Mouse (Mus musculus): ENCODE measurements around the gene Il17d. TPM values are rescaled to one million over a fixed set of nuclear protein-coding genes. Genes with fewer than 3 reads are reported as not detected.

The Il17d gene
- polyA plus RNA-seq, 1 experiment from 2014 or later = 0.51 TPM

DNA sequence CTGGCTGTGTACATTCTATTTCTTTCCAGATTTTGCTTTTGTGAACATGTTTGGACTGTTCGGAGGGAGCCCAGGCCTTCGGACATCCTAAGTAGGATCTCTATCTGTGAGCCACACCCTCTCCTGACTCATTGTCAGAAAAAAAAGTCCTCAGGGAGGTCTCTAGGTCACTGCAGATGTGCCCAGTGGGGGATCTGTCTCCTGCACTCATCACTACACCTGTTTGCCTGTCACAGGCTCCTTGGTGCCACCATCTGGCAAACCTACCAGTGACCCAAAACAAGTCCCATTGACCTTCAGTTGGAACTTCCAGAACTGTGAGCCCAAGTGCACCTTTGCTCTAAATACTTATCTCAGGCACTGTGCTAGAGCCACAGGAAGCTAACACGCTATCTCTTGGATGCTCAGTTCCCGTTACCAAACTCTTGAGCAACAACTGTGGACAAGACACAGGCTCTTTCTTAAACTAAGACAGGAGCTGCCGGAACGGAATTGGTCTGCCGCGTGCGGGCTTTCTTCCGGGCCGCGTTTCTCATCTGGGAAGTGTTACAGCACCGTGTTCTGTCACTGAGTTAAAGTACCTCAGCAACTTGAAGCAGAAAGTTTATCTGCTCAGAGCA lies 19.0 kb downstream of the Il17d start:
- Histone ChIP-seq H3K9ac (ENCODE audit: low read depth, low read length) (no peak overlapping the region), H3K27me3 (replicated peaks; ENCODE audit: control insufficient read depth, insufficient read depth, low read length) (no peaks in the 10 kb centered on the region), H3K4me1 (ENCODE audit: control insufficient read depth, insufficient read depth, low read length) (0 out of 2 replicates have a peak, but pooled peaks cover 4% of the 10 kb centered on the region), H3K4me3 (ENCODE audit: low read length) (no peak overlapping the region), H3K36me3 (ENCODE audit: control insufficient read depth, insufficient read depth, low read length) (peaks cover 7% of the 10 kb centered on the region; the same call in 1 of the 2 replicates), H3K4me2 (ENCODE audit: low read depth, low read length) (no peak overlapping the region), H3K9me3 (ENCODE audit: control insufficient read depth, low read length) (peaks cover 3% of the 10 kb centered on the region; the same call in 1 of the 2 replicates), H3K27ac (ENCODE audit: low read length) (no peak overlapping the region)
- ATAC-seq = no peak
- 86% methylated on average over 13 of the region's 13 CpGs for WGBS

DNA sequence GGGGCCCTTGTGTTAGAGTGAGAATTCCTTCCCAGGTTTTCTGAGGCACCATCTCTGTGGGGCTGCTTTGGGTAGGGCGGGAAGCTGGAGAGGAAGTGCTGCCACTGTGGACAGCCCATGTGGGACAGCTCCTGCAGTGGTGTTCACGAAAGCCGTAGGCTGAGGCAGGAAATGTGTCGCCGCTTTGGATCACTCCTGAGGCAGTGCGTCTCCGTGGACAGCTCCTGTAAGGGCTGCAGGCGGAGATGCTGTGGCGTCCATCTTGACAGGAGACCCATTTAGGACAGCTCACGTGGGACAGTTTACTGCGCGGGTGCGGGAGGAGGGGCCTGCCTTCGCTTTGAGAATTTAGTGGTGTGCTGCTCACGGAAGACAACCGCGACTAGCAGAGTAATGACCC lies 20.9 kb downstream of the Il17d start:
- Histone ChIP-seq H3K4me2 (ENCODE audit: low read depth, low read length) (no peak overlapping the region), H3K27me3 (replicated peaks; ENCODE audit: control insufficient read depth, insufficient read depth, low read length) (no peaks in the 10 kb centered on the region), H3K4me3 (ENCODE audit: low read length) (no peak overlapping the region), H3K27ac (ENCODE audit: low read length) (no peak overlapping the region), H3K9ac (ENCODE audit: low read depth, low read length) (no peak overlapping the region), H3K4me1 (ENCODE audit: control insufficient read depth, insufficient read depth, low read length) (0 out of 2 replicates have a peak, but pooled peaks cover 4% of the 10 kb centered on the region), H3K36me3 (ENCODE audit: control insufficient read depth, insufficient read depth, low read length) (peaks cover 7% of the 10 kb centered on the region; the same call in 1 of the 2 replicates), H3K9me3 (ENCODE audit: control insufficient read depth, low read length) (peaks cover 3% of the 10 kb centered on the region; the same call in 1 of the 2 replicates)
- ATAC-seq = no peak
- 85% methylated on average over 17 of the region's 17 CpGs for WGBS

DNA sequence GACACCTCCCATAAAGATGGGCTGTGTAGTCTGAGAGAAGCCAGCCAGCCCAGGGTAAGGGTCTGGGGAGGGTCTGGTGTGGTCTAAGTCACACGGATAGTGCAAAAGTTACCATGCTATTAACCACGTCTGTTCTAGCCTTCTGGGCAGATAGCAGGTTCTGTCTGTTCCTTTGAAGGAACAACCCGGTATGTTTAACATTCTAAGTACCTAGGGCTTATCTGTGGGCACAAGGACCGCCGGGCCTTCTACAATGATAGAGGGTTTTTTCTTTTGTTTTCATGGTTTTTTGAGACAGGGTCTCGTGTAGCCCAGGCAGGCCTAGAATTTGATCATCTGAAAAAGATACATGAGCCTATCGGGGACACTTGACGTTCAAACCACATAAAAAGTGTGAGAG lies 21.6 kb downstream of the Il17d start:
- Histone ChIP-seq H3K9ac (ENCODE audit: low read depth, low read length) (no peak overlapping the region), H3K4me1 (ENCODE audit: control insufficient read depth, insufficient read depth, low read length) (0 out of 2 replicates have a peak, but pooled peaks cover 4% of the 10 kb centered on the region), H3K9me3 (ENCODE audit: control insufficient read depth, low read length) (peaks cover 3% of the 10 kb centered on the region; the same call in 1 of the 2 replicates), H3K27ac (ENCODE audit: low read length) (peak overlapping the region; percentile 63), H3K36me3 (ENCODE audit: control insufficient read depth, insufficient read depth, low read length) (peaks cover 7% of the 10 kb centered on the region; the same call in 1 of the 2 replicates), H3K4me3 (ENCODE audit: low read length) (no peak overlapping the region), H3K27me3 (replicated peaks; ENCODE audit: control insufficient read depth, insufficient read depth, low read length) (no peaks in the 10 kb centered on the region), H3K4me2 (ENCODE audit: low read depth, low read length) (no peak overlapping the region)
- ATAC-seq = no peak
- 73% methylated on average over 8 of the region's 8 CpGs for WGBS

DNA sequence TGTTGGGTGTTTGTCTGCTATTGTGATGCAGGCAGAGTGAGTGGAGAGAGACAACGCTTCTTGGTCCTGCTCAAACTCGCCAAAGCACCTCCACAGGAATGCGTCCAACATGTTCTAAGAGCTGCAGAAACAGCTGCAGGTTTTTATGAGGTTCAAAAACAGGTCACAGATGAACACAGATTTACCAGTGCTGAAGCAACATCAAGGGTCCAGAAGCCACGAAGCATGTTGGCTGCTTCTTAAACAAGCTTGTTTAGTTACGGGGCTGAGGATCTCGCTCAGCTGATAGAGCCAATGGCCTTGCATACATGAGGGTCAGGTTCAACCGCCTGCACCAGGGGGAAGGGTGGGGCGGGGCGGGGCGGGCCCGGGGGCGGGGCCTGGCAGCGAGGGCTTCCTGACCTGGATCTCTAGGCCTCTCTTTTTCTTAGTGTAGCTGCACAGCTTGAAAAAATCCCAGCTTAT lies 22.0 kb downstream of the Il17d start:
- Histone ChIP-seq H3K9ac (ENCODE audit: low read depth, low read length) (no peak overlapping the region), H3K4me2 (ENCODE audit: low read depth, low read length) (0 out of 2 replicates have a peak overlapping the region, but pooled peaks have one; percentile 1), H3K9me3 (ENCODE audit: control insufficient read depth, low read length) (peaks cover 3% of the 10 kb centered on the region; the same call in 1 of the 2 replicates), H3K4me1 (ENCODE audit: control insufficient read depth, insufficient read depth, low read length) (0 out of 2 replicates have a peak, but pooled peaks cover 4% of the 10 kb centered on the region), H3K4me3 (ENCODE audit: low read length) (no peak overlapping the region), H3K27ac (ENCODE audit: low read length) (peak overlapping the region; percentile 63), H3K27me3 (replicated peaks; ENCODE audit: control insufficient read depth, insufficient read depth, low read length) (no peaks in the 10 kb centered on the region), H3K36me3 (ENCODE audit: control insufficient read depth, insufficient read depth, low read length) (peaks cover 7% of the 10 kb centered on the region; the same call in 1 of the 2 replicates)
- ATAC-seq = peak; percentile 89
- WGBS = 13% methylated on average over 13 of the region's 13 CpGs

DNA sequence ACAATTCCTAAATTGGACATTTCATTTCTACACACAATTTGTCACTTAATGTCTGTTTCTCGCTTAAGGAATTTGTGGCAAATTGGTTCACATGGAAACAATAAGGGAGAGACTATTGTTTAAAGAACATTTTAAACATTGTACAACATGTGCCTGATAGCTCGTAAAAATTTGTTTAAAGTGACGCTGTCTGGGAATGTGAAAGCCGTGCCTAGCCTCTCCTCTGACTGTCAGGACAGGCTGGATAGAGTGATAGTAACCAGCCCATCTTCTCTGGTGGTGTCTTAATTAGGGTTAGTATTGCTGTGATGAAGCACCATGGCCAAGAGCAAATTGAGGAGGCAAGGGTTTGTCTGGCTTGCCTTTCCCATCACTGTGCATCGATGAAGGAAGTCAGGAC lies 22.5 kb downstream of the Il17d start:
- Histone ChIP-seq H3K27ac (ENCODE audit: low read length) (peak overlapping the region; percentile 67), H3K36me3 (ENCODE audit: control insufficient read depth, insufficient read depth, low read length) (peaks cover 5% of the 10 kb centered on the region; the same call in 1 of the 2 replicates), H3K4me1 (ENCODE audit: control insufficient read depth, insufficient read depth, low read length) (0 out of 2 replicates have a peak, but pooled peaks cover 4% of the 10 kb centered on the region), H3K4me2 (ENCODE audit: low read depth, low read length) (0 out of 2 replicates have a peak overlapping the region, but pooled peaks have one; percentile 1), H3K9ac (ENCODE audit: low read depth, low read length) (no peak overlapping the region), H3K9me3 (ENCODE audit: control insufficient read depth, low read length) (no peaks in the 10 kb centered on the region), H3K27me3 (replicated peaks; ENCODE audit: control insufficient read depth, insufficient read depth, low read length) (no peaks in the 10 kb centered on the region), H3K4me3 (ENCODE audit: low read length) (no peak overlapping the region)
- 42% methylated on average over 5 of the region's 5 CpGs for WGBS
- ATAC-seq = peak; percentile 78

DNA sequence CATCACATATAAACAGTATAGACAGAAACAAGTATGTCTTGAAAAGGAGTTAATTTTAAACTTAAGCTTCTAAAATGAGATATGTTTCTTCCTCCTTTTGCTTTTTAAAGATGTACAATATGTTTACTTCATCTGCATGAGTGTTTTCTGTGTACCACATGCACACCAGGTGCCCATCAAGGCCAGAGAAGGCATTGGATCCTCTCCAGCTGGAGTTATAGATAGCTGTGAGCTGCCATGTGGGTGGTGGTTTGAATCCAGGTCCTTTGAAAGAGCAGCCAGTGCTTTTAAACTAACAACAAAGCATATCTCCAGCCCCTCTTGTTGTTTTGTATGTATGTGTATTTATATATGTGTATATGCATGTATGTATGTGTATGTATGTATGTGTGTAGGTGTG lies 28.4 kb downstream of the Il17d start:
- Histone ChIP-seq H3K9ac (ENCODE audit: low read depth, low read length) (no peak overlapping the region), H3K4me3 (ENCODE audit: low read length) (no peak overlapping the region), H3K27ac (ENCODE audit: low read length) (no peak overlapping the region), H3K4me2 (ENCODE audit: low read depth, low read length) (no peak overlapping the region), H3K9me3 (ENCODE audit: control insufficient read depth, low read length) (no peaks in the 10 kb centered on the region), H3K4me1 (ENCODE audit: control insufficient read depth, insufficient read depth, low read length) (no peaks in the 10 kb centered on the region), H3K36me3 (ENCODE audit: control insufficient read depth, insufficient read depth, low read length) (0 out of 2 replicates have a peak, but pooled peaks cover 4% of the 10 kb centered on the region), H3K27me3 (replicated peaks; ENCODE audit: control insufficient read depth, insufficient read depth, low read length) (no peaks in the 10 kb centered on the region)
- no peak for ATAC-seq

DNA sequence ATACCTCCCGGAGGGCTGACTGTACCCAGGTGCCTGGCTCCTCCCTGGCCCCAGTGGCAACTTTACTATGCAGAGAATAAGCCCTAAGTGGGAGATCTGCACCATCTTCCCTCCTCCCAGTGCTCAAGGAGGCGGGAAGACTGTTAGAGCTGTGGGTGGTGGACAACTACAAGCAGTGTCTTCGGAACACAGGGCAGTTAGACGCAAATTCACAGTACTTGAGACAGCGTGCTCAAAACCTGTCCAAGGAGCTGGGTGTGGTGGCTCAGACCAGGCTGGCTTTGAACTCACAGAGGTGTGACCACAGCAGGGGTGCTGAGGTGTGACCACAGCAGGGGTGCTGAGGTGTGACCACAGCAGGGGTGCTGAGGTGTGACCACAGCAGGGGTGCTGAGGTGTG lies 29.9 kb downstream of the Il17d start:
- Histone ChIP-seq H3K36me3 (ENCODE audit: control insufficient read depth, insufficient read depth, low read length) (0 out of 2 replicates have a peak, but pooled peaks cover 4% of the 10 kb centered on the region), H3K9me3 (ENCODE audit: control insufficient read depth, low read length) (no peaks in the 10 kb centered on the region), H3K27me3 (replicated peaks; ENCODE audit: control insufficient read depth, insufficient read depth, low read length) (no peaks in the 10 kb centered on the region), H3K4me2 (ENCODE audit: low read depth, low read length) (no peak overlapping the region), H3K27ac (ENCODE audit: low read length) (no peak overlapping the region), H3K4me1 (ENCODE audit: control insufficient read depth, insufficient read depth, low read length) (no peaks in the 10 kb centered on the region), H3K9ac (ENCODE audit: low read depth, low read length) (no peak overlapping the region), H3K4me3 (ENCODE audit: low read length) (no peak overlapping the region)
- WGBS = 85% methylated on average over 5 of the region's 5 CpGs
- no peak for ATAC-seq

DNA sequence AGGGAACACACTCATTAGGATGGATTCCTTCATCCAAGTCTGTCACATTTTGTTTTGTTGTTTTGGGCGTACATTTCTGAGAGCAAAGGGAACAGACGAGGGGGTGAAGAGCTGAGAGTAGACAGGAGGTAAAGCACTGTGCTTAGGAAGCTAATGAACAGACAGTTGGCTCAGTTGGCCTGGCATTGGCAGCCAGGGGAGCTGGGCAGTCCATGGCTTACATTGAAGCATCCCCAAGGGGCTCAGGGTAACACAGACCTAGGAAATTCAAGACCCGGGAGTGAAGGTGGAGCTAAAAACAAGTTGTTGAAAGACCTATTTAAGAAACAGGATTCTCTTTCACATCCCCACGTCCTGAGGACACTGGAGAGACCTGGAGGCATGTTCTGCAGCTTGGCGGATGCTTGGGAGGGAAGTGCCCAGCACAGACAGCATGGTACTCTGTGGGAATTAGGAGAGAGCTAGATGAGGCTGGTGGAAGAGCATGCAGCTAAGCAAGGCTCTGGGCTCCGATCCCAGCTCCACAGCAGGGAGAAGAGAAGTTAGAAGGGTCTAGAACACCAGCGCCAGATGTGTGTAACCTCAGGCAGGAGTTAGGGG lies 31.0 kb downstream of the Il17d start:
- WGBS = 89% methylated on average over 7 of the region's 7 CpGs
- Histone ChIP-seq H3K36me3 (ENCODE audit: control insufficient read depth, insufficient read depth, low read length) (0 out of 2 replicates have a peak, but pooled peaks cover 4% of the 10 kb centered on the region), H3K9ac (ENCODE audit: low read depth, low read length) (no peak overlapping the region), H3K4me3 (ENCODE audit: low read length) (no peak overlapping the region), H3K4me2 (ENCODE audit: low read depth, low read length) (no peak overlapping the region), H3K4me1 (ENCODE audit: control insufficient read depth, insufficient read depth, low read length) (no peaks in the 10 kb centered on the region), H3K27me3 (replicated peaks; ENCODE audit: control insufficient read depth, insufficient read depth, low read length) (no peaks in the 10 kb centered on the region), H3K9me3 (ENCODE audit: control insufficient read depth, low read length) (no peaks in the 10 kb centered on the region), H3K27ac (ENCODE audit: low read length) (no peak overlapping the region)
- no peak for ATAC-seq

DNA sequence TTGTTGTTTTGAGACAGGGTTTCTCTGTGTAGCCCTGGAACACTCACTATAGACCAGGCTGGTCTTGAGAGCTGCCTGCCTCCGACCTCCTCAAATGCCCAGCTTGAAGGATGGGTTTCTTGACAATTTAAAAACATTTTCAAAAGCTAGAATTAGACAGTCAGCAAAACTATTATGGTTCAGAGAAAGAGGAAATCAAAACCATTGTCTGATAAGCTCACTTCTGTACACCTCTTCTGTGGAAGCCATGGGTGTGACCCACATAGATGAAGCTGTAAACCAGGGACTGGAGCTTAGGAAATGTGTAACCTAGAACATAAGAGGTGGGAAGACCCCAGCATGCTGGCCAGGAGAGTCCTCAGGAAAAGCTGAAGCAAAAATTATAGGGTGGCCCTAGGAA lies 32.3 kb downstream of the Il17d start:
- H3K9ac ChIP-seq (ENCODE audit: low read depth, low read length) = no peak overlapping the region
- H3K9me3 ChIP-seq (ENCODE audit: control insufficient read depth, low read length) = no peaks in the 10 kb centered on the region
- H3K4me2 ChIP-seq (ENCODE audit: low read depth, low read length) = no peak overlapping the region
- 0 out of 2 replicates have a peak, but pooled peaks cover 4% of the 10 kb centered on the region for H3K36me3 ChIP-seq (ENCODE audit: control insufficient read depth, insufficient read depth, low read length)
- H3K4me3 ChIP-seq (ENCODE audit: low read length) = no peak overlapping the region
- H3K4me1 ChIP-seq (ENCODE audit: control insufficient read depth, insufficient read depth, low read length) = no peaks in the 10 kb centered on the region
- no peak for ATAC-seq
- no peak overlapping the region for H3K27ac ChIP-seq (ENCODE audit: low read length)
- no peaks in the 10 kb centered on the region for H3K27me3 ChIP-seq (replicated peaks; ENCODE audit: control insufficient read depth, insufficient read depth, low read length)
- 94% methylated on average over 1 of the region's 1 CpGs for WGBS

All from intestine, embryonic 16.5 days (tissue).